Mouse (Mus musculus) spleen, postnatal 14 days (tissue): ENCODE results near the gene Arfrp1.

ENCODE experiments used
- DNase-seq, 2 experiments: peaks; one replicate each; pipeline ENCODE4 v3.0.0; 2021 to 2022; ENCODE audit warnings: low spot score in 2 of 2

Arfrp1 gene

GRCm38 (mm10) chr2:181378701-181379100 is 13.5 kb upstream of the Arfrp1 start:
- no peak for DNase-seq

DNA sequence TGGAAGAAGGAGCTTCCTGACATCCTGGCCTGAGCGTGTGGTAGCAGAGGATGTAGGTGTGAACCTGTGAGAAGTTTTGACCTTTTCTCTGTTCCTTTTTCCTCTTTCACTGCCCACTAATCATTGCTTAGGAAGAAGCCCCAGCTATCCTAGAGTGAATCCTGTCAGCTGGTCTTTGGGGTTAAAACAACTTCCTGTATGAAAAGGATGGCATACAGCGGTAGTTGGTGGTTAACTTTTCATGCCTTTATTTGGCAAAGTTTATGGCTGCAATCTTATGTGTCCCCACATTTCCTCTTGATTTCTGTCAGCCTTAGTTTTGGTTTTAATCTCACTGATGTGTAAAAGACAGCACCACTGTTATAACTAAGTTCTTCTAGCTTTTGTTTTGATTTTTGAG is 12.0 kb upstream of the Arfrp1 start:
- DNase-seq: no peak

DNA sequence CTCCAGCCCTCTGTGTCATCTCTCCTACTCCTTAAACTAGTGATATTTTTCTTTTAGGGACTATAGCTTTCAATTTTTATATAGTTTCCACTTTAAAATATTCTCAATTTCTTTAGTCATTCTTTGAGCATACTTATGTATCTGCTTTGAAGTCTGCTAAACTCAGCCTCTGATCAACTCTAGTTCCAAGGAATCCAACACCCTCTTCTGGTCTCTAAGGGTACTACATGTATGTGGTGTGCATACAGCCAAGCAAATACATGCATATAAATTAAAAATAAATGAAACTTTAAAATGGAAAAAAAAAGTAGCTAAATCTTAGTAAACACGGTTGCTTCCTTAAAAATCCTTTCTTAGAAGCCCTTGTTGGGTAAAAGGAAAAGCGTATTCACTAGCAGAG is 10.6 kb upstream of the Arfrp1 start:
- no peak for DNase-seq

- no peak for DNase-seq
Observed at GRCm38 (mm10) chr2:181370001-181370400, 4.8 kb upstream of the Arfrp1 start.

DNA sequence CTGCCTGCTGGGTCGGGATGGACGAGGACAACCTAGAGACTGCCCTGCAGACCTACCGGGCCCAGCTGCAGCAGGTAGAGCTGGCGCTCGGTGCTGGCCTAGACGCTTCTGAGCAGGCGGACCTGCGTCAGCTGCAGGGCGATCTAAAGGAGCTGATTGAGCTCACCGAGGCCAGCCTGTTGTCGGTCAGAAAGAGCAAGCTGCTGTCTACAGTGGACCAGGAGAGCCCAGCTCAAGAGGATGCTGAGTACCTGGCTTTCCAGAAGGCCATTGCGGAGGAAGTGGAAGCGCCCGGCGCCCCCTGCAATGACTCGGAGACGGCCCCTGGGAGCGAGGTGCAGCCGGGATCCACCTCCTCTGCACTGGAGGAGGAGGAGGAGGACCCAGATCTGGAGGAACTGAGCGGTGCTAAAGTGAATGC is 461 bp upstream of the Arfrp1 start:
- DNase-seq: peak; percentile 13 to 21

DNA sequence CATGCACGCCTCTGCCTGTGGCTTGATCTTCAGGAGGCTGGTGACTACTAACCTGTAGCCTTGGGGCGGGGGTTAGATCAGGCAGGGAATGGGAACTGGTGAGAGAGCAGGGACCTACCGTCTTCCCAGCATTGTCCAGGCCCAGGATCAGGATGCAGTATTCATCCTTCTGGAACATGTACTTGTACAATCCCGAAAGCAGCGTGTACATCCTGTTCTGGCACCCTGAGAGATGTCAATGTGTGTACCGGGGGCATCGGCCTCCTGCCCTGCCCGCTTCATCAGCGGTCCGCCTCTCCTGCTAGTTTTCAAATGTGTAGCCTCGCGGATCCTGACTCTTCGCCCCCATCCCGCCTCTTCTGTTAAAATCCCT is 731 bp downstream of the Arfrp1 start:
- DNase-seq: no peak

- no peak for DNase-seq
Observed at GRCm38 (mm10) chr2:181363946-181364345, 1.3 kb downstream of the Arfrp1 start.

GRCm38 (mm10) chr2:181356780-181357179 is 8.4 kb downstream of the Arfrp1 start:
- DNase-seq: no peak

- DNase-seq: no peak
Observed at GRCm38 (mm10) chr2:181342766-181343165, 22.4 kb downstream of the Arfrp1 start.

GRCm38 (mm10) chr2:181340426-181340825 is 24.8 kb downstream of the Arfrp1 start:
- no peak for DNase-seq

DNA sequence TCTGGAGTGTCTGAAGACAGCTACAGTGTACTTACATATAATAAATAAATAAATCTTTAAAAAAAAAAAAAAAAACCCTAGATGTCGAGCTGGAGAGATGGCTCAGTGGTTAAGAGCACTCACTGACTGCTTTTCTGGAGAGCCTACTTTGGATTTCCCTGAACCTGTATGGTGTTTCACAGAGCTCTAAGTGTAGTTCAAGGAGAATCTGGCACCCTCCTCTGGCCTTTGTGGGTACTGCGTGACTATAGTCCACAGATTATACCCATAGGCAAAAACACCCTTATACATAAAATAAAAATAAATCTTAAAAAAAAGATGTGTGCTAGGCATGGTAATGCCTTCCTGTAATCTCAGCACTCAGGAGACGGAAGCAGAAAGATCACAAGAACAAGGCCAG is 31.2 kb downstream of the Arfrp1 start:
- peak; percentile 43 to 59 for DNase-seq

DNA sequence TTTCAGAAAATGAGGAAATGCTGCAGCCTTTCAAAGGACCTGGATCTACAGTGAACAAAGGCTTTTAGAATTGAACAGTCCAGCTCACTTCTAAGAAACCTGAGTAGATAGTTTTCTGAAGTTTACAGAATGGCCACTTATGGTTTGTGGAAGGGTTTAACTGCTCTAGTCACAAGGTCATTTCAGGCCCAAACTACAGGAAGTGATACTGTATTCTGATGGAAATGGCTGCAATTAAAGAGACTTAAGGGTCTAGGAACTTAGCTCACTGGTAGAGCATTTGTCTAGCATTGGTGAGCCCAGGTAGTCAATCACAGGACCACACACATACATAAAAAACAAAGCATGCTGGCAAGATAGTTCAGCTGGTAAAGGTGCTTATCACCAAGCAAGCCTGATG is 32.7 kb downstream of the Arfrp1 start:
- no peak for DNase-seq

DNA sequence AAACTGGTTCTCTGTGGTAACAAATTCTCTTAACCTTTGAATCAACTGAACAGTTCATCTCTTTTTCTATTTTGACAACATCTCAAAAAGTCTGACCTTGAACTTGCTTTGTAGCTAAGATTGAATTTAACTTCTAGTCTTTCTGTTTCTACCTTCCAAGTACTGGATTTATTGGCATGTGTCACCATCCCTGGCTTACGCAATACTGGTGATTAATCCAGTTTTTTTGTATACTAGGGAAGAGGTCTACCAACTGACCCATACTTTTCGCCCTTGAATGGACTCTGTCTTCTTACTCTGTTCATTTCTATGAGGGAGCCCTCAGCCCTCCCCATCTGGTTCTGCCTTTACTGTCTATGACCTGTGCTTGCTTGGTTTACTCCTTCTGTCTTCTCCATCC is 39.1 kb downstream of the Arfrp1 start:
- no peak for DNase-seq

DNA sequence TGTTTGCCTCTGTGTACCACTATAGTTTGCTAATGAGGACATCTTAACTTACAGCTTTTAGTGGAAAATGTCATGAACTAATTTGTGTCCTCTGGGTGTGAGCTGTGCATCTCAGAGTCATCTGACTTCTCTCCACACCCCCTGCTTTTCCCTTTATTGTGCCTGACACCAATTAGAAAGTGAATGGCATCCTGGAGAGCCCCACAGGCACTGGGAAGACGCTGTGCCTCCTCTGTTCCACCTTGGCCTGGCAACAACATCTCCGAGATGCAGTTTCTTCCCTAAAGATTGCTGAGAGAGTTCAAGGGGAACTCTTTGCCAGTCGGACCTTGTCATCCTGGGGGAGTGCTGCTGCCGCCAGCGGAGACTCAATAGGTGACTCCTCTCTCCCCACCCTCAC is 43.1 kb downstream of the Arfrp1 start:
- no peak for DNase-seq

GRCm38 (mm10) chr2:181320103-181320499 is 45.1 kb downstream of the Arfrp1 start:
- no peak for DNase-seq

DNA sequence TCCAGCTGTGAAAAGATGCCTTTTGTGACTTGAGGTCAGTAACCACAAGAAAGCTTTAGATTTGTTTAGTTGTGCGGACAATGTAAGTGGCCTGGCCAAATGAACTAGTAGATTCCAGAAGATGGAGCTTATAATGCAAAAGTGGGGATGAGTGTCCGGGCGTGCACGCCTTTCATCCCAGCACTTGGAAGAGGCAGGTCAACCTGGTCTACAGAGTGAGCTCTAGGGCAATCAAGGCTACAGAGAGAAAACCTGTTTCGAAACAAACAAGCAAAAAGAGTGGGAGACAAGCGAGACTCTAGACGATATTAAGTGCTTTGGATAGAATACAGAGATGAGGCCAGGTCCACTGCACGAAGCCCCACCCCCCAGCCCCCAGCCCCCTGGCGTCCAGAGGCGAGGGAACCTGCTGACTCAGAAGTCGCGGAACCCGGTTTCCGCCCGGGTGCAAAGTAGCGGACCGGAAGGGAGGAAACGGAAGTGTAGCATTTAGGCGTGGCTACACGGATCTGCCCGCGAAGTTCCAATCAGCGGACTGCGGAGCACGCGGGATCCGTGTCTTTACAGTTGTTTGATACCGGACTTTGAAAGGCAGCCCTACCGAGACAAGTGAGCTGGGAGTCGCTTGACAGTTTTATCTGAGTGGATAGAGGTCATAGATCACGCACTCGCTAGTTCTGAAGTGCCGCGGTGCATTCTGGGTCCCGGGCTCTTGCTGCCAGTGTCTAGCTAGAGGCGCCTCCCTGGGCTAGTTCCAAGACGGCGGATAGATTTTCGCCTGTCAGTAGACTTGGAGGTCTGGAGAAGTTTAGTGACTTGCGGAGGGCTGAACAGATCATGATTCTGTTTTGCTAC is 45.7 kb downstream of the Arfrp1 start, which contains the start of gene Rtel1:
Gene Rtel1 (plus strand): TSS at position 492 of the 855 bp plus-strand sequence.
- DNase-seq: peak; percentile 67 to 82

DNA sequence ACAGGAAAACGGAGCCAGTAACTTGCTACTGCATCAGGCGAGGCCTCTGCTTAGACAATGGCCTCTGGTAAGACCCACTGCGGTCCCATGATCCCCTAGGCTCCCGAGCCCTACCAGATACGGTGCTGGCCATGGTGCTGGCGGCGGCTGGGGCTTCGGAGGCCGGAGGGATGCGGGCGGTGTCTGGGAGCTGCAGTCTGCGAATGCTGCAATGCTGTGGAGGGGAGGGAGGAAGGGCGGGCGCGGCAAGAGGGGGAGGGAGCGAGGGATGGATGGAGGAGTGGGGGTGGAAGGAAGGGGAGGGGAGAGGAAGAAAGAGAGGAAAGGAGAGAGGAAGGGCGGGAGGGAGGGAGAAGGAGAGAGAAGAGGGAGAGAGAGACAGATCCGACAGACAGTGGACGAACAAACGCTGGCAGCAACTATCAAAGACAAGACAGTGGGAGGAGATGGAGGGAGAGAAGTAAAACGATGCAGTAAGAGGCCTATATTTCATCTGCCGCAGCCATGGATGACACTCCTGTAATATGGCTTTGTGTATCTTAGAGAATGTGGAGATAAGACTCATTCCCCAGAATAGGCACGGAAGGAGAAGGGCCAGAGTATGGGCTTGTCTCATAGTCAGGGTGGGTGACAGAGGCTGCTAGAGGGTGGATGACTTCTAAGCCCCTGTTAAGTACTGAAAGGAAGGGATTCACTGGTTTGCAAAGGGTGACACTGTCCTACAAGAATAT is 51.0 kb downstream of the Arfrp1 start, which contains the start of gene Stmn3:
Gene Stmn3 (minus strand): TSS at position 421 of the 731 bp plus-strand sequence.
- DNase-seq: peak in 1 of 2 experiments; percentile 16

DNA sequence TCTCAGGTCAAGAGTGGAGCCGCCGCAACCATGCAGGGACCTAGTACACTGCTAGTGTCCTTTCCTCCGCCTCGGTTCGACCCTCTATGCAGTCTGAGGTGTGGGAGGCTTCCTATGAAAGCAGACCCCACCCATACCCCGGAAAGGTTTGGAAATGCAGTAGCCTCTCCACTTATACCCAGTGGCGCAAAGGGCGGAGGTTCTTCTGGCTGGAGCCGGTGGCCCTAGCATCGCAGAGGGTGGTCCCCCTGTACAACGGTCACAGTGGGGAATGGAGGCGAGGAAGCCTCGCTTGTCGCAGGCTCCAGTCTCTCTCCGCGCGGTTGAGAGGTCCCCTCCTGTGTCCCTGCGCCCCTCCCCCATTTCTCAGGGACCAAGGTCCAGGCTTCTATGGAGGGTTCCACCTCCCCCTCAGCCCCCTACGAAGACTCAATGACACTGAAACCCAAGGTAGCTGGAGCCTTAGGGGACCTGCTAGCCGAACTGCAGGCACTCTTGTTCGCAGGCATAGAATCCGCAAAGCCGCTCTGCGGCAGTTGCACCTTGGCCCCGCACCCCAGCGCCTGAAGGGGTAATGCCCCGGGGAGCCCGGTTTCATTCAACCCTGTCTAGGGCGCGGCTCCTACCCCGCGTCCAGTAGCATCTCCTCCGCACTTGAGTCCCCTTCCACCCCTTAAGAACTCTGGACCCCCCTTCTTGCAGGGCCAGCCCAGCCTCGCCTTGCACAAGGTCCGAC is 51.7 kb downstream of the Arfrp1 start:
- no peak for DNase-seq

- no peak for DNase-seq
Observed at GRCm38 (mm10) chr2:181313006-181313343, 52.2 kb downstream of the Arfrp1 start.

DNA sequence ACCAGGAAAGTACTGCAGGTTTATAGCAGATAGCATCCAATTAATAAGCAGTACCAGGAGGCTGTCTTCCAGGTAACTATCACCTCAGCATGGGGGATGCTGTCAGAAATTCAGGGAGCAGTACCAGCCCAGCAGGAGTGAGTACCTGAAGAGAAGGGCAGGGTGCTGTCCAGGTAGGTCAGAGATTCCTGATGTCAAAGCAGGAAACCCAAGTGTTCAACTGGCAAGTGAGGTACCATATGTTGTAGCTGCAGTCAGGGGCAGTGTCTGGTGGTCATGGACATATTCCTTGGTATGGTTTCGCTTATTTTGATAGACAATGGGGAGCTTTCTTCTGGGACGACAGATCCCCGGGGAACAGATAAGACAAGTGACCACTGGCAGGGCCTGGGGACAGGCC is 52.8 kb downstream of the Arfrp1 start:
- DNase-seq: no peak
